Mouse (Mus musculus): Measurements from ENCODE around the gene Ifit1. TPM values are rescaled to one million over a fixed set of nuclear protein-coding genes. Genes with fewer than 3 reads are reported as not detected.
A peak's percentile ranks its signal among the peaks of the same experiment; 100 is the strongest.

The Ifit1 gene
- polyA plus RNA-seq, 1 experiment from 2014 or later: 1.4 TPM

DNA sequence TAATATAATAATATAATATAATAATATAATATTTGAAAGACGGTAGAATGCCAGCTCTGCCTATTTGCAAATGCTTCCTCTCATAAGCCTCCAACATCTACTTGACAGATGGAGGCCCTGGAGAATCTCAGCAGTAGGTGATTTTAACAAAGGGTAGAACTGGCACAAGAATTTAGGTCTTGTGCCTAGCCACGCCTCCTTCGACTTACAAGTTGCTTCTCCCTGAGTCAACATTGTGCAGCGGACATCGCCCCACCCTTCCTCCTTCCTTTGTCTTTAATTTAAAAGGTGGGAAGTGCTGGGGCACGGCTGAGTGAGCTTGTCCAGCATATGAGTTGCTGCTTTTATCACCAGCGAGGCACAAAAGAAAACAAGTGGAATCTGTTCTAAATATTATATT lies 32.8 kb downstream of the Ifit1 start:
- Histone ChIP-seq H3K36me3 (ENCODE audit: control insufficient read depth, insufficient read depth, low read length) (no peaks in the 10 kb centered on the region), H3K4me1 (ENCODE audit: control insufficient read depth, insufficient read depth, low read length) (no peaks in the 10 kb centered on the region), H3K27ac (ENCODE audit: low read length) (no peak overlapping the region), H3K9ac (ENCODE audit: low read length) (no peak overlapping the region), H3K9me3 (replicated peaks; ENCODE audit: control insufficient read depth, low read length) (no peaks in the 10 kb centered on the region), H3K4me3 (replicated peaks; ENCODE audit: low read length) (no peak overlapping the region), H3K4me2 (ENCODE audit: low read depth, low read length) (no peak overlapping the region), H3K27me3 (ENCODE audit: control insufficient read depth, insufficient read depth, low read length) (no peaks in the 10 kb centered on the region)
- WGBS: 48% methylated on average over 7 of the region's 7 CpGs
- ATAC-seq (ENCODE audit: insufficient read depth, low FRiP score): no peak

DNA sequence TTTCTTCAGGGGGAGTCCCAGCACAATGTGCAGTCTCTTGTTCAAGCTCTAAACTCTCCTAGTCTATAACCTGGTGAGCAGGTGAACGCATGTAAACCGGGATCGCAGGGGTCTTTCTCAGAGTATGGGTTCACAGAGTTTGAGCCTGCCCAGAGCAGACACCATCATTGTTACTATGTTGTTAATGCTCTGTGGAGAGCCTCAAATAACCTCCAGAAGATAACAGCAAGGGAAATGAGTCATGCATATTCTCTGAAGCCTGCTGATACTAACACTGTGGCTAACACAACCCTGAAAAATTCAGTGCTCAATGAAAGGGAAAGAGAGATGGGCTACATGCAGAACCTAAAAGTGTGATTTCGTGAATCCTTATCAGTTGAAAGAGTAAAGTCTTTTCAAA lies 37.8 kb downstream of the Ifit1 start:
- no peak overlapping the region for H3K4me3 ChIP-seq (replicated peaks; ENCODE audit: low read length)
- H3K4me2 ChIP-seq (ENCODE audit: low read depth, low read length): no peak overlapping the region
- H3K27ac ChIP-seq (ENCODE audit: low read length): no peak overlapping the region
- no peaks in the 10 kb centered on the region for H3K36me3 ChIP-seq (ENCODE audit: control insufficient read depth, insufficient read depth, low read length)
- no peak for ATAC-seq (ENCODE audit: insufficient read depth, low FRiP score)
- H3K9ac ChIP-seq (ENCODE audit: low read length): no peak overlapping the region
- 81% methylated on average over 4 of the region's 4 CpGs for WGBS
- H3K4me1 ChIP-seq (ENCODE audit: control insufficient read depth, insufficient read depth, low read length): no peaks in the 10 kb centered on the region
- H3K27me3 ChIP-seq (ENCODE audit: control insufficient read depth, insufficient read depth, low read length): no peaks in the 10 kb centered on the region
- H3K9me3 ChIP-seq (replicated peaks; ENCODE audit: control insufficient read depth, low read length): no peaks in the 10 kb centered on the region

DNA sequence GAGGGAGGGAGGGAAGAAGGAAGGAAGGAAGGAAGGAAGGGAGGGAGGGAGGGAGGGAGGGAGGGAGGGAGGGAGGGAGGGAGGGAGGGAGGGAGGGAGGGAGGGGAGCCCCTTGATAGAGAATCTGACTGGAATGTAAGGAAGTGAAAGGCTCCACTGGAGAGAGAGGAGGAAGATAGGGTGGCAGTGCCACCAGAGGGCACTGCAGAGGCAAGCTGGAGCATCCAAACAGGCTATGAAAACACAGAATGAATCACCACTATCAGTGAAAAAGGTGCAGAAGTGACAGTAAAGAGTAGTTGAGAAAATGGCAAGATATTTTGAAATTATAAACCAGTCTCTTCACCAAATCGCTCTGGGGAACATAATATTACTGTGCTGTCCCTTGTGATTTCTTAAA lies 44.2 kb downstream of the Ifit1 start:
- WGBS: 63% methylated on average over 1 of the region's 1 CpGs
- Histone ChIP-seq H3K4me3 (replicated peaks; ENCODE audit: low read length) (no peak overlapping the region), H3K27me3 (ENCODE audit: control insufficient read depth, insufficient read depth, low read length) (no peaks in the 10 kb centered on the region), H3K9me3 (replicated peaks; ENCODE audit: control insufficient read depth, low read length) (no peaks in the 10 kb centered on the region), H3K4me1 (ENCODE audit: control insufficient read depth, insufficient read depth, low read length) (no peaks in the 10 kb centered on the region), H3K4me2 (ENCODE audit: low read depth, low read length) (no peak overlapping the region), H3K9ac (ENCODE audit: low read length) (no peak overlapping the region), H3K36me3 (ENCODE audit: control insufficient read depth, insufficient read depth, low read length) (no peaks in the 10 kb centered on the region), H3K27ac (ENCODE audit: low read length) (no peak overlapping the region)
- ATAC-seq (ENCODE audit: insufficient read depth, low FRiP score): no peak

DNA sequence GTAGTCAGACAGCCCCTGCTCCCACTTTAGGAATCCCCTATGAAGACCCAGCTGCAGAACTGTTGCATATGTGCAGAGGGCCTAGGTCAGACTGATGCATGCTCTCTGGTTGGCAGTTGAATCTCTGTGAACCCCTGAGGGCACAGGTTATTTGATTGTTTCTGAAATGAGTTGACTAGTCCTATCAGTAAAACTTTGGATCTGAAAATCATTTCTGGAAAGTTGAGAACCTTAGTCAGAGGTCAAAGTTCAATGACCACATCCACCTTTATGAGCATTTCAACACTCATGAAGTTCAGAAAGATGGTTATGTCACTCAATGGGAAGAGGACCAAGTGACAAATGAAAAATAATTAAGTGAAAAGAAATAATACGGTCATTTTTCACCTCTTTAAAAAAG lies 44.9 kb downstream of the Ifit1 start:
- H3K9me3 ChIP-seq (replicated peaks; ENCODE audit: control insufficient read depth, low read length): no peaks in the 10 kb centered on the region
- no peak overlapping the region for H3K27ac ChIP-seq (ENCODE audit: low read length)
- ATAC-seq (ENCODE audit: insufficient read depth, low FRiP score): no peak
- H3K27me3 ChIP-seq (ENCODE audit: control insufficient read depth, insufficient read depth, low read length): no peaks in the 10 kb centered on the region
- H3K9ac ChIP-seq (ENCODE audit: low read length): no peak overlapping the region
- WGBS: 98% methylated on average over 1 of the region's 1 CpGs
- H3K4me3 ChIP-seq (replicated peaks; ENCODE audit: low read length): no peak overlapping the region
- no peak overlapping the region for H3K4me2 ChIP-seq (ENCODE audit: low read depth, low read length)
- H3K36me3 ChIP-seq (ENCODE audit: control insufficient read depth, insufficient read depth, low read length): no peaks in the 10 kb centered on the region
- no peaks in the 10 kb centered on the region for H3K4me1 ChIP-seq (ENCODE audit: control insufficient read depth, insufficient read depth, low read length)

DNA sequence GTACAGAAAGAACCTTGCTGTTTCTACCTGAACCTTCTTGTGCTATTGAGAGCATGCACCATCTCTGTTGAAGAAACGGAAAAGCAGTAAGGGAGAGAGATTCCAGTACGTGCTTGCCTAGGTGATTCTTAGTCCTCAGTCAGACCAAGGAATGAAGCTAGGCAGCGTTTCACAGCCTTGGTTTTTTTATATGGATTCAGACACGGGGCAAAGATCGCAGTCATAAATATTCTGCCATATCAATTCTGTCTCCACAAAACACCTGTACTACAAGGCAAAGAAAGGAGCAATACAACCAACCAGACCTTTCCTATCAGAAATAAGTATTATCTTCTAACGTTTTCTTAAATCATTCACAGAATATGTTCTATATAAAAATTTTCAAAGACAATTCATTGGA lies 50.7 kb downstream of the Ifit1 start:
- Histone ChIP-seq H3K27me3 (ENCODE audit: control insufficient read depth, insufficient read depth, low read length) (no peaks in the 10 kb centered on the region), H3K36me3 (ENCODE audit: control insufficient read depth, insufficient read depth, low read length) (no peaks in the 10 kb centered on the region), H3K27ac (ENCODE audit: low read length) (no peak overlapping the region), H3K9ac (ENCODE audit: low read length) (no peak overlapping the region), H3K9me3 (replicated peaks; ENCODE audit: control insufficient read depth, low read length) (no peaks in the 10 kb centered on the region), H3K4me2 (ENCODE audit: low read depth, low read length) (no peak overlapping the region), H3K4me1 (ENCODE audit: control insufficient read depth, insufficient read depth, low read length) (no peaks in the 10 kb centered on the region), H3K4me3 (replicated peaks; ENCODE audit: low read length) (no peak overlapping the region)
- 70% methylated on average over 6 of the region's 6 CpGs for WGBS
- no peak for ATAC-seq (ENCODE audit: insufficient read depth, low FRiP score)

DNA sequence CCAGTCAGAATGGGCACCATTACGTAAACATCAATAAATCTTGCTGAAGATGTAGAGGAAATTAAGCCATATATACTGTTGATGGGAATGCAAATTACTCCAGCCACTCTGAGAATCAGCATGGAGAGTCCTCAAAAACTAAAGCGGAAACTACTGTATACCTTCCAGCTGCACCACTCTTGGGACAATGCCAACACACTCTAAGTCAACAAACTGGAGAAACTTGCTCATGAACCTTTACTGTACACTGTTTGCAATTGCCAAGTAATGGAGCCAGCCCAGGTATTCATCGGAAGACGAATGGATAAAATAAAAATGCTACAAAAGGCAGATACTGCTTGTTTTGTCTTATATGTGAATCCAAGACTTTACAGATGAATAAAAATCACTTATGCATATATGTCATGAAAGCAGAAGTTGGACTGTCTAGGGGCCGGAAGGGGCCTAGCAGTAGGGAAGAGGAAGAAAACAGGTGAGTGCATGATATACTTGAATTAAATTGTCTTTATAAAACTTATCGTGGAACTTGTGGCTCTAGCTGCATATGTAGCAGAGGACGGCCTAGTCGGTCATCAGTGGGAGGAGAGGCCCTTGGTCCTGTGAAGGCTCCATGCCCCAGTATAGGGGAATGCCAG lies 55.8 kb downstream of the Ifit1 start:
- Histone ChIP-seq H3K27ac (ENCODE audit: low read length) (no peak overlapping the region), H3K36me3 (ENCODE audit: control insufficient read depth, insufficient read depth, low read length) (no peaks in the 10 kb centered on the region), H3K4me2 (ENCODE audit: low read depth, low read length) (no peak overlapping the region), H3K9me3 (replicated peaks; ENCODE audit: control insufficient read depth, low read length) (no peaks in the 10 kb centered on the region), H3K4me3 (replicated peaks; ENCODE audit: low read length) (no peak overlapping the region), H3K27me3 (ENCODE audit: control insufficient read depth, insufficient read depth, low read length) (no peaks in the 10 kb centered on the region), H3K4me1 (ENCODE audit: control insufficient read depth, insufficient read depth, low read length) (no peaks in the 10 kb centered on the region), H3K9ac (ENCODE audit: low read length) (no peak overlapping the region)
- WGBS: 67% methylated on average over 8 of the region's 8 CpGs
- ATAC-seq (ENCODE audit: insufficient read depth, low FRiP score): peak; percentile 69; the same call in 1 of the 2 replicates

DNA sequence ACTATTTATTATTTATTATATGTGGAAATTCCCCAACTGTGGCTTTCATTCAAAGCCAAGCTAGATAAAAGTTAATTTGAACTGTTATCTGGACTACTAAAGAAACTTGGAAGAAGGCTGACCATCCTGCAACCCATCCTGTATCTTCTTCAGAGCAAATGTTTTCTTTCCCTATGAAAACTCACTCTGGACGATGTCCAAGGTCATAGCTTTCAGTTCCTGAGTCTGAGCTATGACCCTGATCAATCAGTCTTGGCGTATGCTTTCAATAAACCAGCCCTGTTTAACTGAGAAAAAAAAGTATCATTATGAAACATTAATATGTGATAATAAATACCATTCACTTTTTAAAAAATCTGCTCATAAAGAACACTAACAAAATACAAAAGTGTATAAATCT lies 56.8 kb downstream of the Ifit1 start:
- 63% methylated on average over 2 of the region's 2 CpGs for WGBS
- Histone ChIP-seq H3K9ac (ENCODE audit: low read length) (no peak overlapping the region), H3K4me3 (replicated peaks; ENCODE audit: low read length) (no peak overlapping the region), H3K36me3 (ENCODE audit: control insufficient read depth, insufficient read depth, low read length) (no peaks in the 10 kb centered on the region), H3K27me3 (ENCODE audit: control insufficient read depth, insufficient read depth, low read length) (no peaks in the 10 kb centered on the region), H3K4me1 (ENCODE audit: control insufficient read depth, insufficient read depth, low read length) (no peaks in the 10 kb centered on the region), H3K9me3 (replicated peaks; ENCODE audit: control insufficient read depth, low read length) (no peaks in the 10 kb centered on the region), H3K27ac (ENCODE audit: low read length) (no peak overlapping the region), H3K4me2 (ENCODE audit: low read depth, low read length) (no peak overlapping the region)
- ATAC-seq (ENCODE audit: insufficient read depth, low FRiP score): no peak

DNA sequence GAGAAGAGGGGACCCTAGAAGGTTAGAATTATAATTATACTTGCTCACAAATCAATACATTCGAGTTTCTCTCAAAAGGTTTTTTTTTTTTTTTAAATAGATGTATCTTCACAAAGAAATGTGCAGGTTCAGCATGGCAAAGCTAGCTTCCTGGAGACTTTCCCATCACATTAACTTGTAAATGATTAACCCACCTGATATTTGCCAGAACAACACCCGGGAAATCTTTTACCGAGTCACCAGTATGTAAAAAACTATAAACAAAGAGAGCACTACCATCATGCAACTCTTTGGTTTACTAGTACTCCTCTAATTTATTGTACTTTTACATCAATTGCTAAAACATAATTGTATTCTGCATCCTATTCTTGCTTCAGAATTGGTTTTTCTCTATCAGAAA lies 57.8 kb downstream of the Ifit1 start:
- H3K9me3 ChIP-seq (replicated peaks; ENCODE audit: control insufficient read depth, low read length): no peaks in the 10 kb centered on the region
- no peak overlapping the region for H3K4me3 ChIP-seq (replicated peaks; ENCODE audit: low read length)
- no peak for ATAC-seq (ENCODE audit: insufficient read depth, low FRiP score)
- H3K36me3 ChIP-seq (ENCODE audit: control insufficient read depth, insufficient read depth, low read length): no peaks in the 10 kb centered on the region
- WGBS: 51% methylated on average over 3 of the region's 3 CpGs
- no peak overlapping the region for H3K4me2 ChIP-seq (ENCODE audit: low read depth, low read length)
- no peaks in the 10 kb centered on the region for H3K27me3 ChIP-seq (ENCODE audit: control insufficient read depth, insufficient read depth, low read length)
- H3K9ac ChIP-seq (ENCODE audit: low read length): no peak overlapping the region
- H3K27ac ChIP-seq (ENCODE audit: low read length): no peak overlapping the region
- no peaks in the 10 kb centered on the region for H3K4me1 ChIP-seq (ENCODE audit: control insufficient read depth, insufficient read depth, low read length)

DNA sequence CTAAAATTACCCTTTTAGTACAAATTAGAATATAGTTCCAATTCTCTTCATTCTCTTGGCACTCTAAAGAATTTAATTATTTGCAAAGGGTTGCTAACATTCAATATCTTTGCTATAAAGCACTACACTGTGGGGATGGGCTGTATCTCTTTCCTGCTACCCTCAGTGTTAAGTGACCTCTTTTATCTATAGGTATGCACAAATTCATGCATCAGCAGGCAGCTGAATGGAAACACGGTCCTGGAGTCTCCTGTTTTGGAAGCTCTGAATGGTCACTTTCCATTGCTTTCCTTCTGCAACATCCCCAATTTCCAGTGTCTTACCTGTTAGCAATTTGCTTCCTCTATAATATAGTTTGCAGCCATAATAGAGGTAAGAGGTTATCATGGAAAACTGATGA lies 58.2 kb downstream of the Ifit1 start:
- Histone ChIP-seq H3K9ac (ENCODE audit: low read length) (no peak overlapping the region), H3K27me3 (ENCODE audit: control insufficient read depth, insufficient read depth, low read length) (no peaks in the 10 kb centered on the region), H3K27ac (ENCODE audit: low read length) (no peak overlapping the region), H3K4me3 (replicated peaks; ENCODE audit: low read length) (no peak overlapping the region), H3K4me2 (ENCODE audit: low read depth, low read length) (no peak overlapping the region), H3K9me3 (replicated peaks; ENCODE audit: control insufficient read depth, low read length) (no peaks in the 10 kb centered on the region), H3K36me3 (ENCODE audit: control insufficient read depth, insufficient read depth, low read length) (no peaks in the 10 kb centered on the region), H3K4me1 (ENCODE audit: control insufficient read depth, insufficient read depth, low read length) (no peaks in the 10 kb centered on the region)
- WGBS: 51% methylated on average over 1 of the region's 1 CpGs
- ATAC-seq (ENCODE audit: insufficient read depth, low FRiP score): no peak

DNA sequence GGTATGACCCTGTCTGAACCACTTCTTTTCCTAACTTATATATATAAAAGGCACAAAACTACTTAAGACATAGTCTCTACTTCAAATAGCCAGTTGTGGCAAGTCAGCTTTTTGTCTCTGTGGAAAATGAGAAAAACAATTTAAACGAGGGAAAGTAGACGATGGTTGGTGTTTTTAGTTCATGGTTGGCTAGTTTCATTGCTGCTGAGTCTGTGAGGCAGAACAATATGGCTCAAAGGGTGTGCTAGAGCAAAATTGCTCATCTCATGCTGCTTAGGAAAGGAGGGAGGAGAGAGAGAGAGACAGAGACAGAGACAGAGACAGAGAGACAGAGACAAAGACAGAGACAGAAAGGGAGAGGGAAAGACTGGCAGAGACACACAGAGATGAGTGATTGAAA lies 58.6 kb downstream of the Ifit1 start:
- H3K36me3 ChIP-seq (ENCODE audit: control insufficient read depth, insufficient read depth, low read length): no peaks in the 10 kb centered on the region
- H3K4me2 ChIP-seq (ENCODE audit: low read depth, low read length): no peak overlapping the region
- no peaks in the 10 kb centered on the region for H3K9me3 ChIP-seq (replicated peaks; ENCODE audit: control insufficient read depth, low read length)
- no peak overlapping the region for H3K4me3 ChIP-seq (replicated peaks; ENCODE audit: low read length)
- 90% methylated on average over 2 of the region's 2 CpGs for WGBS
- H3K27ac ChIP-seq (ENCODE audit: low read length): no peak overlapping the region
- no peak overlapping the region for H3K9ac ChIP-seq (ENCODE audit: low read length)
- ATAC-seq (ENCODE audit: insufficient read depth, low FRiP score): no peak
- no peaks in the 10 kb centered on the region for H3K27me3 ChIP-seq (ENCODE audit: control insufficient read depth, insufficient read depth, low read length)
- no peaks in the 10 kb centered on the region for H3K4me1 ChIP-seq (ENCODE audit: control insufficient read depth, insufficient read depth, low read length)

Measured in stomach, embryonic 16.5 days (tissue).